Mouse (Mus musculus): ENCODE results near the gene Barx1.

Gene Barx1

GRCm38 (mm10) chr13:48660221-48660734, 2.5 kb upstream of the Barx1 start:
- no peak for DNase-seq (ENCODE audit: low read depth, low spot score)

GRCm38 (mm10) chr13:48660741-48661140, 2.1 kb upstream of the Barx1 start:
- no peak for DNase-seq (ENCODE audit: low read depth, low spot score)

DNA sequence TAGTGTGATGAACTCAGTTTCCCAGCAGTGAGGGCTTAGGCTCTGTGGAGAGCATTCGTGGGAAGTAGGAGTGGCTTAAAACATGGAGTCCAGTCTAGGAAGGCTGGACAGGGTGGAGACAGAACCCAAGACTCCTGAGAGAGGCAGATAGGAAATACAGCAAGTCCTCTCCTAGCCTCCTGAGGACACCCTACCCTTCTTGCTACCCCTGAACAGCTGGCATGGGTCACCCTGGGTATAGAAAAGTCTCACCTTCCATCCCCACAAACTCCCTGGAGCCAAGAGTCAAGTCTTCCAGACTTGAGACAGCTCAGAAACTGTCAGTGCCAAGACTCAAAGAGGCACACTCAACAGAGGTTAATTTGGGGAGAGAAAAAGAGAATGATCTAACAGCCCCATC, 1.2 kb upstream of the Barx1 start:
- DNase-seq (ENCODE audit: low read depth, low spot score): no peak

DNA sequence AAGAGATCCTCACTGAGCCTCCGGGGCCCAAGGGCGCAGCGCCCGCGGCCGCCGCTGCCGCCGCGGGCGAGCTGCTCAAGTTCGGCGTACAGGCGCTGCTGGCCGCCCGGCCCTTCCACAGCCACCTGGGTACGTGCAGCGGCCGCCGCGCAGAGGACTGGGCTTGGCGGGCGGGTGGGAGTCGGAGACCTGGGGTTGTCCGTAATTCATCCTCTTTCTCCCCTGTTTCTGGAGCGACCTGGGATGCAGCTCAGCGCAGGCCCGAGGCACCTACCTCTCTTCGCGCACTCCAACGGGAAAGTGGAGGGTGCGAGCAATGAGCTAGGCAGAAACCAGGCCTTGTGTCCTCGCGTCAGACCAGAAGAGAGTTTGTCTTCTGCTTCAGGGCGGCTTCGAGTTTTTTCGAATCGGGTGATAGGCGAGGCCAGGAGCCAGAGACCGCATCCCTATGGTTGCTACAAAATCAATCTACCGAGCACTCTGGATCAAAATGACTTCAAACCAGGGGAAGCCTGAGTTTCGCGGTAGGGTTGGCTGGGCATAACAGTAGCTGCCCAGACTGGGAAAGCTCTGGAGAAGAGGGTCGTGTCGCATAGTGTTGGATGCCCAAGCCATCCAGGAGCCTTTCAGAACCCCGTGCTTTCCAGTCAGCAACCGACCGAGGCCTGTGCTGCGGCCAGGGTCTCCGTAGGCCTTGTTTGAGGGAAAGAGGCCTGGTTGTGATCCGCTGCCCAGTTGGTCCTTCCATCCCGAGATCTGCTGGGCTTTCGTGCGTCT, 601 bp downstream of the Barx1 start:
- no peak for DNase-seq (ENCODE audit: low read depth, low spot score)

GRCm38 (mm10) chr13:48663988-48664339, 1.2 kb downstream of the Barx1 start:
- DNase-seq (ENCODE audit: low read depth, low spot score): no peak

DNA sequence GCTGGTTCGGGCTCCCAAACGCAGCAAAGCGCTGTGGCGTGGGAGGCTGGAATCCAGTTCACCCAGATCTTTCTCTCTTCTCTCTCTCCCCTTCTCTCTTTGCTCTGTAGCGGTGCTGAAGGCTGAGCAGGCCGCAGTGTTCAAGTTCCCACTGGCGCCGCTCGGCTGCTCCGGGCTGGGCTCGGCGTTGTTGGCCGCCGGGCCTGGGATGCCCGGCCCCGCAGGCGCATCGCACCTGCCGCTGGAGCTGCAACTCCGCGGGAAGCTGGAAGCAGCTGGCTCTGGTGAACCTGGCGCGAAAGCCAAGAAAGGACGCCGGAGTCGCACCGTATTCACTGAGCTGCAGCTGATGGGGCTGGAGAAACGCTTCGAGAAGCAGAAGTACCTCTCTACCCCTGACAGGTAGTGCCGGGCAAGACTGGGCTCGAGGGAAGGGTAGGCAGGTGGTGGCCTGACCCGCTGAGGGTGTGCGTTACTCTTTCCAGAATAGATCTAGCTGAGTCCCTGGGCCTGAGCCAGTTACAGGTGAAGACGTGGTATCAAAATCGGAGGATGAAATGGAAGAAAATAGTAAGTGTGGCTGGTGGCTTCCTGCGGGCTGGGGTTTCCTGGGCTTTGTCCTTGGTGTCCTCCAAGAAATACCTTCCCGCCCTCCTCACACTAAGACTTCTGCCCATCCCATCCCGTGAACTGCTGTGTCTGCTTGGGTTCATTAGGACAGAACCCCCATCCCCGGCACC, 2.3 kb downstream of the Barx1 start:
- DNase-seq (ENCODE audit: low read depth, low spot score): no peak

DNA sequence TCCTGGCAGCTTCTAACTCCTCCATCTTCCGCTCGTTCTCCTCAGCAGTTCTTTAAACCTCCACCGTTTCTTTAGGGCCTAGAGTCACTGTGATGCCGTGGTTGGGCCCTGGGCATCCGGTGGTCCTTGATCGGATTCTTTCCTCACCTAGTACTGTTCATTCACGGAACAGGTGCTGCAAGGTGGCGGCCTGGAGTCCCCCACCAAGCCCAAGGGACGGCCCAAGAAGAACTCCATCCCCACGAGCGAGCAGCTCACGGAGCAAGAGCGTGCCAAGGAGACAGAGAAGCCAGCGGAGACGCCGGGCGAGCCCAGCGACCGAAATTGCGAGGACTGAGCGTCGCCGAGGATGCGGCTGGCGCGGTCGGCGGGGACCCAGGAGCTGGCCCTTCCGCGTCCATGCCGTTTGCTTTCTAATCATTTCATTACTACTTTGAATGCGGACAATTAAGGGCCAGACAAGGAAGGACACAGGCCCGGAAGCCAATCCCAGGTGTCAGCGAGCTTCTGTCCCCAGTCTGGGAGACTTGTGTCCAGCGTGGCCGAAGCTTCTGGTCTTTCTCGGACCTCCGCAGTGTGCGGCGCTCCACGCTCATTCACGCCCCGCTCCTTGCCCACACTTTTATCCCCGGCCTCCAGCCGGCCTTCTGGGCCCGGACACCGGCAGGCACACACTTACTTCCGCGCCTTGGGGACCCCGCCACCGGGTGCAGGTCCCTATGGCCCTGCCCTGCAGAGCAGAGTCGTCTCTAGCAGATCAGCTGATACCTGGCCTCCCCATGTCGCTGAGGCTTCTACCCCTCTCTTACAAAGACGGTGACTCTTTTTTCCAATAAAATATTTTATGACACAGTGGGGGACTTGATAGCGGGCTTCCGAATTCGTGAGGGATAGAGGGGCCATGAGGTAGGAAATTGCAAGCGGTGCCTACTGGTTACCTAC, 3.1 kb downstream of the Barx1 start:
- no peak for DNase-seq (ENCODE audit: low read depth, low spot score)

DNA sequence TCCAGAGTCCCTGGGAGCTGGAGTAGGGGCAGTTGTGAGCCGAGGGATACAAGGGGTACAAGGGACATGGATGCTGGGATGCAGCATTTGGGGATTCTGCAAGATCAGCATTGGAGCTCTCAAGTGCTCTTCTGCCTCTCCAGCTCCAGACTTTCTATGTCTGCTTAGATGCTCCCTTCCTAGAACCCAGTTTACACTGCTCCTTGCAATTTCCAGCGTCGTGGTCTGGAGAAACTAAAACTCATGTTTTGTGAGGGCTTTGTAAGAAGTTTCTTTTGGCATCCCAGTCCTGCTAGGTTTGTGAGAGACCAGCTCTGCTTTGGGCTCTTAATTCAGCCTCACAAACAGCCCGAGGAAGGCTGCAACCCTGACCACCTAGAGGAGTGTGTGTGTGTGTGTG, 4.7 kb downstream of the Barx1 start:
- no peak for DNase-seq (ENCODE audit: low read depth, low spot score)

GRCm38 (mm10) chr13:48668091-48668975, 5.5 kb downstream of the Barx1 start:
- no peak for DNase-seq (ENCODE audit: low read depth, low spot score)

DNA sequence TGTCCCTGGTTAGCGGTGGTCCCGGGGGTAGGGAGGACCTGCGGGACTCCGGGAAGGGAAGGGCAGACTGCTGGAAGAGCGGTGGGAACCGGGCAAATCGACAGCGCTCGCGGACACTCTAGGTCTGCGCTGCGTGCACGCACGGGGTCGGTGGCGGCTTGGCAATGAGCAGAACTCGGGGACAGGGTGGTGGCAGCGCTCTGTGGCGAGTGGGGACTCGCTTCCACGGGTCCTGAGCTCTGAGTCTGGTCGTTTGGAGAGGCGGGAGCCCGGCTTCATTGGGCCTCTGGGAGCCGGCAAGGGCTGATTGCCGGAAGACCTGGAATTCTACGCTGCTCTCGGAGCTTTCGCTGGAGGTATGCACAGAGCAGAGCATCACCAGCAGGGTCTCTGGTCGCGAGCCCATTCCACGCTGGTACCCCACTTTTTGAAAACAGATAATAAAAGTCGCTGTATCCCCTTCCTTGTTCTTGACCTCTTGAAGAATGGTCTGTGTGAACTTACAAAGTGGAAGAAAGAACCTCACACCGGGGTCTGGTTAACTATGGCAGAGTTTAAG, 6.3 kb downstream of the Barx1 start:
- no peak for DNase-seq (ENCODE audit: low read depth, low spot score)

- DNase-seq (ENCODE audit: low read depth, low spot score): no peak
These were observed 9.6 kb downstream of the Barx1 start for GRCm38 (mm10) chr13:48672312-48672840.

DNA sequence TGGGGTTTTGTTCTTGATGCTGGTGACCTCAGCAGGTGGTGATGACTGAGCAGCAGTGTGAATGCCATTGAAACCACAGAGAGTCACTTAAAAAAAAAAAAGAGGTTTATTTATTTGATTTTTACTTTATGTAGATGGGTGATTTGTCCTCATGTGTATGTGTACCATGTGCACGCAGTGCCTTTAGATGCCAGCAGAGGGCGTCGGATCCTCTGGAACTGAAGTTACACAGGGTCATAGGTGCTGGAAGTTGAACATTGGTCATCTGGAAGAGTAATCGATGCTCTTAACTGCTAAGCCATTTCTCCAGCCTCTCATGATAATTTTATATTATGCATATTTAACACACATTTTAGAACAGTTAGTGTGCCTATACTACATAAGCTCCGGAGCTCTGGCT, 11.8 kb downstream of the Barx1 start:
- no peak for DNase-seq (ENCODE audit: low read depth, low spot score)

DNA sequence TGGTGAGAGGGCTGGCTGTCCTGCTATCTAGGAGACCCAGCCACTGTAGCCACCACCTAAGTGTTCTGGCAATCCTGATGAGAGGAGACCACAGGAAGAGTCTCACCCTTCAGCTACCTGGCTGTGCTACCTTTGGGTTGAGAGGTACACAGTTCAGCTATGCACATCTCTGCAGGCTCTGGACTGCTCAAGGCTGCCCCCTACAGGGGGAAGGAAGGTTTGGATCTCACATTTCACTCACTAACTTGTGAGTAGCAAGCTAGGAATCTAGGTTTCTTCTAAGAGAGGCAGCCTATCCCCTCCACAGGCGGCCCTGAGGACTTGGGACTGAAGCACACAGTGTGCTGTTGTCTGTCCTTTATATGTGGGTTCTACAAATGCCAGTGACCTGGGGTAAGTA, 16.6 kb downstream of the Barx1 start:
- DNase-seq (ENCODE audit: low read depth, low spot score): peak; percentile 39

- DNase-seq (ENCODE audit: low read depth, low spot score): no peak
These were observed 23.9 kb downstream of the Barx1 start for GRCm38 (mm10) chr13:48686666-48687065.

GRCm38 (mm10) chr13:48691991-48692390, 29.2 kb downstream of the Barx1 start:
- DNase-seq (ENCODE audit: low read depth, low spot score): no peak

DNA sequence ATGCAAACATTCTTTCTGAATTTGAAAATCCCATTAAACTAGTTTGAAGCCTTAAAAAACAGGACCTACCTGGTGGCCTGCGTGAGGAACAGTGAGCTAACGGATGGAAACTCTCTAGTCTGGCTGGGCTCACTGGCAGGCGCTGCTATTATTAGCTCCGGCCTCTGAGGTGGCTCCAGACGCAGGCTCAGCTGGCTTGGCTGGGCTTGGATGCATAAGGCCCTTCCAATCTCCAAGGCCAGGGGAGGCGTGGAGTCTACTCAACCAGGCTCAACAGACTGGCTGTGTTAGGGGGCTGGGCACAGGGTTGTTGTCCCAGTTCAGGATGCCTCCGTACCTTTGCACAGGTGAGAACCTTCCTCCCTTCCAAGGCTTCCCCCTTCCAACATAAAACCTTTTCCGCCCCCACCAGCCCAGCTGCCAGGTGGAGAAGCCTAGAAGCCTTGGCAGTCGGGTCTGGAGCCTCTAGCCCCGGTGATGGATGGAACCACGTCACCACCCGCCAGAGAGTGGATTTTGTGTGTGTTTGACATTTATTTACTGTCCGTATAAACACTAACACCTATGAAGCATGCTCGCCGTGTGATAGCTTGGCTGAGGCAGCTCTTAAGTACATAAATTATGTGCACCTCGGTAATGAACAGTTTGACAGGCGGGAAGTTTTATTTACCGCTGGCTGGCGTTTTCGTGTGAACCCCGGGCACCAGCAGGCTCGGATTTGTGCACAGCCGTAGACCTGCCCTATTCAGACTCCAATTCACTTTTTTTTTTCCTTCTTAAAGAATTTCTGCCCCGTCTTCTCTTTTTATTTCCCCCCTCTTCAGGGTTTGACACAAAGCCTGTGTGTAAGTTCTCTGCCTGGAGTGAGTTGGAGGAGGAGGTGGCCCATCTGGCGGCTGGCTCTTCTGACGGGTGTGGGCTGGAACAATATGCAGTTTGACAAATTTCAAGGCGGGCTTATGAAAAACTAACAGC, 31.6 kb downstream of the Barx1 start:
- DNase-seq (ENCODE audit: low read depth, low spot score): no peak

- no peak for DNase-seq (ENCODE audit: low read depth, low spot score)
These were observed 43.7 kb downstream of the Barx1 start for GRCm38 (mm10) chr13:48706385-48706951.

DNA sequence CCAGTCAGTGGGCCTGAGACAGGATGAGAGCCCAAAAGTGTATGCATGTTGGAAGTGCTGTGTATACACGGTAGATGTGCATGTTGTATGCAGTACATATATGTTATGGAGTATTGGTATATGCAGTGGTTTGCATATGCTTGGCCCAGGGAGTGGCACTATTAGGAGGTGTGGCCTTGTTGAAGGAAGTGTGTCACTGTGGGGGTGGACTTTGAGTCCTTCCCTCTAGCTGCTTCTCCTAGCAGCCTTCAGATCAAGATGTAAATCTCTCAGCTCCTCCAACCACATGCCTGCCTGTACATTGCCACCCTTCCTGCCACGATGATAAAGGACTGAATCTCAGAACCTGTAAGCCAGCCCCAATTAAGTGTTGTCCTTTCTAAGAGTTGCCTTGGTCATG, 49.9 kb downstream of the Barx1 start:
- no peak for DNase-seq (ENCODE audit: low read depth, low spot score)

- DNase-seq (ENCODE audit: low read depth, low spot score): no peak
These were observed 53.3 kb downstream of the Barx1 start for GRCm38 (mm10) chr13:48716075-48716474.

Measured in A20 (cell line).